Mouse (Mus musculus) neural tube, embryonic 15.5 days (tissue): Measurements from ENCODE around the gene Ubap1l. TPM values are rescaled to one million over a fixed set of nuclear protein-coding genes. Genes with fewer than 3 reads are reported as not detected.

Experiments
- ATAC-seq: fragments of 200-750 bp; cut with Nextera tagmentation; 2 replicates; pipeline ENCODE4 v1.8.0; 2017; ENCODE audit warnings: mild to moderate bottlenecking, moderate TSS enrichment, moderate library complexity; ENCODE audit not compliant: low FRiP score
- H3K27ac ChIP-seq: fragments of 300-500 bp; sonication (generic); replicated peaks from 2 replicates; pipeline ENCODE4 v1.5.1; 2015; ENCODE audit warnings: mild to moderate bottlenecking, inconsistent platforms
- H3K27me3 ChIP-seq: fragments of 300-500 bp; sonication (generic); replicated peaks from 2 replicates; pipeline ENCODE4 v1.6.1; 2015; ENCODE audit warnings: inconsistent platforms
- H3K36me3 ChIP-seq: fragments of 300-500 bp; sonication (generic); 2 replicates; pipeline ENCODE4 v1.6.1; 2015; ENCODE audit warnings: inconsistent platforms
- H3K4me1 ChIP-seq: fragments of 300-500 bp; sonication (generic); 2 replicates; pipeline ENCODE4 v1.6.1; 2015; ENCODE audit warnings: inconsistent platforms
- H3K4me2 ChIP-seq: fragments of 300-500 bp; sonication (generic); 2 replicates; pipeline ENCODE4 v1.6.1; 2015; ENCODE audit warnings: inconsistent platforms, mild to moderate bottlenecking, moderate library complexity
- H3K4me3 ChIP-seq: fragments of 300-500 bp; sonication (generic); replicated peaks from 2 replicates; pipeline ENCODE4 v1.5.1; 2015; ENCODE audit warnings: mild to moderate bottlenecking, inconsistent platforms
- H3K9ac ChIP-seq: fragments of 300-500 bp; sonication (generic); replicated peaks from 2 replicates; pipeline ENCODE4 v1.6.1; 2015; ENCODE audit warnings: mild to moderate bottlenecking, inconsistent platforms
- H3K9me3 ChIP-seq: fragments of 300-500 bp; sonication (generic); replicated peaks from 2 replicates; pipeline ENCODE4 v1.6.1; 2016; ENCODE audit warnings: inconsistent platforms
- WGBS: fragments of 180-500 bp; shearing (Covaris S2); methylation state at CpG from one replicate; pipeline ENCODE4 v1.1.7; 2015; ENCODE audit warnings: mixed read lengths; 5-methylcytosine and 5-hydroxymethylcytosine counted together
- polyA plus RNA-seq: library from polyadenylated mRNA; unstranded; fragments of >200 nt; fragmentation: Nextera tagmentation; extraction: Ambion mirVana; gene quantifications from 2 replicates; pipeline ENCODE4 v1.2.1, GENCODE M21; 2015

The Ubap1l gene
- polyA plus RNA-seq, 1 experiment from 2014 or later: 3.6 TPM

GRCm38 (mm10) chr9:65375163-65375934 is 14.5 kb downstream of the Ubap1l start:
- Histone ChIP-seq H3K36me3 (peaks cover 20% of the 10 kb centered on the region), H3K27ac (no peak overlapping the region), H3K4me2 (no peak overlapping the region), H3K4me1 (no peaks in the 10 kb centered on the region), H3K4me3 (no peak overlapping the region), H3K9me3 (no peaks in the 10 kb centered on the region), H3K9ac (no peak overlapping the region), H3K27me3 (no peaks in the 10 kb centered on the region)
- ATAC-seq: no peak
- 74% methylated on average over 9 of the region's 9 CpGs for WGBS

GRCm38 (mm10) chr9:65381017-65381590 is 20.3 kb downstream of the Ubap1l start:
- Histone ChIP-seq H3K4me2 (no peak overlapping the region), H3K27ac (no peak overlapping the region), H3K4me3 (no peak overlapping the region), H3K9ac (no peak overlapping the region), H3K27me3 (no peaks in the 10 kb centered on the region), H3K9me3 (no peaks in the 10 kb centered on the region), H3K4me1 (0 out of 2 replicates have a peak, but pooled peaks cover 4% of the 10 kb centered on the region), H3K36me3 (0 out of 2 replicates have a peak, but pooled peaks cover 6% of the 10 kb centered on the region)
- ATAC-seq: no peak
- 86% methylated on average over 4 of the region's 4 CpGs for WGBS

- ATAC-seq: no peak
- no peak overlapping the region for H3K4me2 ChIP-seq
- H3K9me3 ChIP-seq: no peaks in the 10 kb centered on the region
- no peak overlapping the region for H3K9ac ChIP-seq
- peaks cover 8% of the 10 kb centered on the region; the same call in 1 of the 2 replicates for H3K4me1 ChIP-seq
- H3K27ac ChIP-seq: no peak overlapping the region
- WGBS: 80% methylated on average over 6 of the region's 6 CpGs
- H3K27me3 ChIP-seq: no peaks in the 10 kb centered on the region
- 0 out of 2 replicates have a peak, but pooled peaks cover 3% of the 10 kb centered on the region for H3K36me3 ChIP-seq
- no peak overlapping the region for H3K4me3 ChIP-seq
These were observed 21.4 kb downstream of the Ubap1l start for GRCm38 (mm10) chr9:65382031-65382750.

GRCm38 (mm10) chr9:65382751-65383097 is 21.9 kb downstream of the Ubap1l start:
- Histone ChIP-seq H3K9ac (no peak overlapping the region), H3K27me3 (no peaks in the 10 kb centered on the region), H3K4me2 (no peak overlapping the region), H3K4me3 (no peak overlapping the region), H3K36me3 (no peaks in the 10 kb centered on the region), H3K9me3 (no peaks in the 10 kb centered on the region), H3K4me1 (peaks cover 8% of the 10 kb centered on the region; the same call in 1 of the 2 replicates), H3K27ac (no peak overlapping the region)
- WGBS: 70% methylated on average over 3 of the region's 3 CpGs
- no peak for ATAC-seq

- Histone ChIP-seq H3K27ac (no peak overlapping the region), H3K27me3 (peaks cover 4% of the 10 kb centered on the region), H3K4me3 (no peak overlapping the region), H3K9ac (no peak overlapping the region), H3K36me3 (no peaks in the 10 kb centered on the region), H3K4me1 (peaks cover 8% of the 10 kb centered on the region; the same call in 1 of the 2 replicates), H3K4me2 (no peak overlapping the region), H3K9me3 (no peaks in the 10 kb centered on the region)
- ATAC-seq: no peak
- WGBS: 41% methylated on average over 3 of the region's 3 CpGs
These were observed 23.4 kb downstream of the Ubap1l start for GRCm38 (mm10) chr9:65384276-65384675.

- no peak overlapping the region for H3K4me3 ChIP-seq
- no peaks in the 10 kb centered on the region for H3K9me3 ChIP-seq
- H3K4me2 ChIP-seq: no peak overlapping the region
- 16% methylated on average over 8 of the region's 8 CpGs for WGBS
- H3K9ac ChIP-seq: no peak overlapping the region
- peaks cover 17% of the 10 kb centered on the region for H3K4me1 ChIP-seq
- H3K27ac ChIP-seq: no peak overlapping the region
- peaks cover 27% of the 10 kb centered on the region for H3K27me3 ChIP-seq
- H3K36me3 ChIP-seq: no peaks in the 10 kb centered on the region
- ATAC-seq: no peak
These were observed 25.7 kb downstream of the Ubap1l start for GRCm38 (mm10) chr9:65386373-65387140.

GRCm38 (mm10) chr9:65390752-65391612 is 30.1 kb downstream of the Ubap1l start:
- no peaks in the 10 kb centered on the region for H3K36me3 ChIP-seq
- peaks cover 15% of the 10 kb centered on the region for H3K4me1 ChIP-seq
- no peak overlapping the region for H3K27ac ChIP-seq
- peaks cover 46% of the 10 kb centered on the region for H3K27me3 ChIP-seq
- no peaks in the 10 kb centered on the region for H3K9me3 ChIP-seq
- peak overlapping the region; percentile 31; the same call in 1 of the 2 replicates for H3K9ac ChIP-seq
- WGBS: 17% methylated on average over 96 of the region's 96 CpGs
- ATAC-seq: peak; percentile 50
- H3K4me3 ChIP-seq: peak overlapping the region; percentile 42
- H3K4me2 ChIP-seq: peak overlapping the region; percentile 60

- Histone ChIP-seq H3K27me3 (peaks cover 46% of the 10 kb centered on the region), H3K9ac (peak within 1 kb of the TSS; percentile 31; the same call in 1 of the 2 replicates)
- WGBS: 50% methylated on average over 8 of the region's 8 CpGs
These were observed 30.7 kb downstream of the Ubap1l start, which contains the start of gene Kbtbd13 for GRCm38 (mm10) chr9:65391613-65391964. Gene Kbtbd13 (minus strand): TSS chr9:65391652.

GRCm38 (mm10) chr9:65392638-65393364 is 32.0 kb downstream of the Ubap1l start:
- Histone ChIP-seq H3K36me3 (no peaks in the 10 kb centered on the region), H3K4me2 (no peak overlapping the region), H3K9ac (no peak overlapping the region), H3K27me3 (peaks cover 48% of the 10 kb centered on the region), H3K27ac (no peak overlapping the region), H3K9me3 (no peaks in the 10 kb centered on the region), H3K4me1 (peaks cover 10% of the 10 kb centered on the region), H3K4me3 (no peak overlapping the region)
- ATAC-seq: no peak
- 28% methylated on average over 6 of the region's 6 CpGs for WGBS

More at GRCm38 (mm10) chr9:65391613-65391964, 30.7 kb downstream of the Ubap1l start, which contains the start of gene Kbtbd13:
- Histone ChIP-seq H3K4me2 (peak within 1 kb of the TSS; percentile 60), H3K4me1 (peaks cover 10% of the 10 kb centered on the region), H3K9me3 (no peaks in the 10 kb centered on the region), H3K27ac (no peak within 1 kb of the TSS), H3K36me3 (no peaks in the 10 kb centered on the region), H3K4me3 (peak within 1 kb of the TSS; percentile 42)
- no peak for ATAC-seq

GRCm38 (mm10) chr9:65393606-65394005 is 32.8 kb downstream of the Ubap1l start:
- Histone ChIP-seq H3K27me3 (peaks cover 48% of the 10 kb centered on the region), H3K9me3 (no peaks in the 10 kb centered on the region), H3K4me3 (no peak overlapping the region), H3K27ac (no peak overlapping the region), H3K4me1 (peaks cover 18% of the 10 kb centered on the region), H3K36me3 (no peaks in the 10 kb centered on the region), H3K4me2 (no peak overlapping the region), H3K9ac (no peak overlapping the region)
- no peak for ATAC-seq
- WGBS: 44% methylated on average over 2 of the region's 2 CpGs
